Mouse (Mus musculus) cerebellum, postnatal 25 days (tissue): ENCODE results near the gene Lrrfip1.
A peak's percentile ranks its signal among the peaks of the same experiment; 100 is the strongest.

Experiments used
- DNase-seq, 2 experiments: peaks; one replicate each; pipeline ENCODE4 v3.0.0; 2021; ENCODE audit warnings: mixed read lengths in 2 of 2

Lrrfip1 gene

GRCm38 (mm10) chr1:90998268-90998890 lies at the start of gene Lrrfip1:
Gene Lrrfip1, plus strand, starts transcription at chr1:90998737.
- peak; percentile 70 to 77 for DNase-seq

GRCm38 (mm10) chr1:90949309-90949708 lies 49.2 kb upstream of the Lrrfip1 start:
- no peak for DNase-seq

- DNase-seq = no peak
These were observed 46.9 kb upstream of the Lrrfip1 start for GRCm38 (mm10) chr1:90951670-90952069.

- no peak for DNase-seq
These were observed 45.7 kb upstream of the Lrrfip1 start, which contains the start of gene Prlh for GRCm38 (mm10) chr1:90952808-90953207. Gene Prlh, plus strand, starts transcription at chr1:90953108.

- no peak for DNase-seq
These were observed 44.8 kb upstream of the Lrrfip1 start for GRCm38 (mm10) chr1:90953688-90954087.

GRCm38 (mm10) chr1:90956245-90957096 lies 42.1 kb upstream of the Lrrfip1 start:
- peak; percentile 47 to 75 for DNase-seq

- DNase-seq = no peak
These were observed 36.0 kb upstream of the Lrrfip1 start for GRCm38 (mm10) chr1:90962526-90962925.

- DNase-seq = no peak
These were observed 35.5 kb upstream of the Lrrfip1 start for GRCm38 (mm10) chr1:90962994-90963393.

- no peak for DNase-seq
These were observed 31.0 kb upstream of the Lrrfip1 start for GRCm38 (mm10) chr1:90967583-90967982.

GRCm38 (mm10) chr1:90968649-90969048 lies 29.9 kb upstream of the Lrrfip1 start:
- no peak for DNase-seq

GRCm38 (mm10) chr1:90969347-90969784 lies 29.2 kb upstream of the Lrrfip1 start, which contains the start of gene Rab17:
Gene Rab17, minus strand, starts transcription at chr1:90969661.
- DNase-seq = no peak

- no peak for DNase-seq
These were observed 28.6 kb upstream of the Lrrfip1 start for GRCm38 (mm10) chr1:90969881-90970390.

GRCm38 (mm10) chr1:90972911-90973573 lies 25.5 kb upstream of the Lrrfip1 start:
- DNase-seq = peak; percentile 93 to 96

GRCm38 (mm10) chr1:90973574-90973911 lies 25.0 kb upstream of the Lrrfip1 start:
- DNase-seq = no peak

GRCm38 (mm10) chr1:90974906-90975649 lies 23.5 kb upstream of the Lrrfip1 start:
- peak in 1 of 2 experiments; percentile 35 for DNase-seq

- DNase-seq = no peak
These were observed 22.6 kb upstream of the Lrrfip1 start for GRCm38 (mm10) chr1:90975960-90976359.

- DNase-seq = no peak
These were observed 17.8 kb upstream of the Lrrfip1 start for GRCm38 (mm10) chr1:90980638-90981330.

- DNase-seq = no peak
These were observed 17.2 kb upstream of the Lrrfip1 start for GRCm38 (mm10) chr1:90981346-90981745.

GRCm38 (mm10) chr1:90995916-90996315 lies 2.6 kb upstream of the Lrrfip1 start:
- no peak for DNase-seq

- no peak for DNase-seq
These were observed 1.4 kb upstream of the Lrrfip1 start for GRCm38 (mm10) chr1:90997136-90997535.

- no peak for DNase-seq
These were observed 896 bp upstream of the Lrrfip1 start for GRCm38 (mm10) chr1:90997641-90998040.
